Mouse (Mus musculus): ENCODE data around the gene Gstk1. TPM values are rescaled to one million over a fixed set of nuclear protein-coding genes. Genes with fewer than 3 reads are reported as not detected.
A peak's percentile ranks its signal among the peaks of the same experiment; 100 is the strongest.

Gene Gstk1
- total RNA-seq (2021), result 10 to 100 TPM; 77.8 TPM
- long read RNA-seq, experiment 1, transcript Gstk1-201 (8 exons, 930 nt), result major isoform, 56 of 67 reads
- long read RNA-seq, experiment 1, partial matches to known transcripts, result 8 of 67 reads
- long read RNA-seq, experiment 1, other reads (novel, unspliced or antisense), result 3 of 67 reads
- long read RNA-seq, experiment 2, transcript Gstk1-201 (8 exons, 930 nt), result major isoform, 24 of 37 reads
- long read RNA-seq, experiment 2, partial matches to known transcripts, result 7 of 37 reads
- long read RNA-seq, experiment 2, other reads (novel, unspliced or antisense), result 6 of 37 reads

- DNase-seq, result peak; percentile 89
These were observed at the start of gene Gstk1 for GRCm38 (mm10) chr6:42245711-42246353. Gstk1 (plus strand) TSS chr6:42245935.

- DNase-seq, result no peak
These were observed 48.0 kb upstream of the Gstk1 start for GRCm38 (mm10) chr6:42197710-42198109.

GRCm38 (mm10) chr6:42199498-42199897 lies 46.2 kb upstream of the Gstk1 start:
- DNase-seq, result no peak

GRCm38 (mm10) chr6:42215028-42215427 lies 30.7 kb upstream of the Gstk1 start, which contains the start of gene Tas2r144:
Tas2r144 (plus strand) TSS chr6:42215328.
- DNase-seq, result no peak

GRCm38 (mm10) chr6:42222286-42222685 lies 23.4 kb upstream of the Gstk1 start:
- DNase-seq, result peak; percentile 47

- no peak for DNase-seq
These were observed 20.7 kb upstream of the Gstk1 start for GRCm38 (mm10) chr6:42225046-42225445.

GRCm38 (mm10) chr6:42227240-42228101 lies 18.3 kb upstream of the Gstk1 start:
- DNase-seq, result peak; percentile 79

- no peak for DNase-seq
These were observed 16.1 kb upstream of the Gstk1 start for GRCm38 (mm10) chr6:42229610-42230009.

- DNase-seq, result no peak
These were observed 14.5 kb upstream of the Gstk1 start for GRCm38 (mm10) chr6:42231191-42231590.

- DNase-seq, result no peak
These were observed 8.4 kb upstream of the Gstk1 start for GRCm38 (mm10) chr6:42237276-42237805.

GRCm38 (mm10) chr6:42241311-42242045 lies 4.3 kb upstream of the Gstk1 start:
- peak; percentile 42 for DNase-seq

GRCm38 (mm10) chr6:42247173-42247572 lies 1.4 kb downstream of the Gstk1 start:
- no peak for DNase-seq

- DNase-seq, result no peak
These were observed 2.2 kb downstream of the Gstk1 start for GRCm38 (mm10) chr6:42247981-42248380.

GRCm38 (mm10) chr6:42251791-42252190 lies 6.1 kb downstream of the Gstk1 start:
- no peak for DNase-seq

GRCm38 (mm10) chr6:42253103-42253502 lies 7.4 kb downstream of the Gstk1 start:
- no peak for DNase-seq

GRCm38 (mm10) chr6:42257303-42257863 lies 11.6 kb downstream of the Gstk1 start:
- peak; percentile 73 for DNase-seq

- no peak for DNase-seq
These were observed 14.7 kb downstream of the Gstk1 start for GRCm38 (mm10) chr6:42260430-42260829.

GRCm38 (mm10) chr6:42261524-42262170 lies 15.9 kb downstream of the Gstk1 start, which contains the start of gene Tmem139:
Tmem139 (plus strand) TSS chr6:42261970.
- no peak for DNase-seq

- peak; percentile 99 for DNase-seq
These were observed 19.0 kb downstream of the Gstk1 start, which contains the start of gene Casp2 for GRCm38 (mm10) chr6:42264626-42265312. Casp2 (plus strand) TSS chr6:42264985.
